Mouse (Mus musculus): ENCODE results near the gene Urb1. TPM values are rescaled to one million over a fixed set of nuclear protein-coding genes. Genes with fewer than 3 reads are reported as not detected.

The Urb1 gene
- 9.7 and 10.3 TPM in 2 replicates for polyA plus RNA-seq (2016; fragmentation: Nextera tagmentation; extraction: Ambion mirVana)

DNA sequence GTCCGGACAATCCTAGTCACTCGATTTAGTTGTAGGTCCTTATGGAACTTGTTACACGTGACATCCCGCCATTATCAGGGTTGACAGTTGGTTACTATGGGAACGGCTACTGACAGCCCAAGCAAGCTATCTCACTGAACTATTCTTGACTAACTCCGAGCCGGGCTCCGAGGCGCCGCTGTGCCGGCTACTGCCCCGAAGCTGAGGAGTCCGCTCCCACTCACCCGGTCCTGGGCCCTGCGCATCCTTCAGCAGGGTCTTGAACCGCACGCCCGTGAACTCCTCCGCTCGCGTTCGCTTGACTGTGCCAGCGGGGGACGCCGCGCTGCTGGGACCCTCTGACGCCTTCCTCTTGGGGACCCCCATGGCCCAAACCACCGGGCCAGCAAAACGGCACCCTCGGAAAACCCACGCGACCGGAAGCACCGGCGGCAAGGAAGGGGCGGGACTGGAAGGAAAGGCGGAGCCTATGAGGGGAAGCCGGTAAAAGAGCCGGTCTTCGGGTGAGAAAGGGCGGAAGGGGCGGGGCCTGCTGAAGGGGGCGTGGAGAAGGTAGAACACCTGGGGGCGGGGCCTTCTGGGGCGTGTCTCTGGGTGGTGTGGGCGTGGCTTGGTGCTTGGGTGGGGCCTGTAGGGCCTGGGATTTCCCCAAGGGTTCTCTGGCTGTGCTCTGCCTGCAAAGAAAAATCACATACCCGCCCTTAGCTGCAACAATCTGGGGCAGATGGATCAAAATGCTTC lies at the start of gene Urb1:
TSS of gene Urb1 (minus strand) at position 439 of the 741 bp plus-strand sequence.
- Histone ChIP-seq H3K36me3 (peaks cover 15% of the 10 kb centered on the region), H3K27ac (peak within 1 kb of the TSS; percentile 90), H3K4me2 (peak within 1 kb of the TSS; percentile 80), H3K4me3 (peak within 1 kb of the TSS; percentile 84), H3K9me3 (replicated peaks) (no peaks in the 10 kb centered on the region), H3K4me1 (peaks cover 46% of the 10 kb centered on the region), H3K9ac (peak within 1 kb of the TSS; percentile 78), H3K27me3 (replicated peaks) (peaks cover 9% of the 10 kb centered on the region)
- 2% methylated on average over 47 of the region's 47 CpGs for WGBS (ENCODE audit: insufficient replicate concordance)
- ATAC-seq, result peak; percentile 91

- Histone ChIP-seq H3K4me3 (no peak overlapping the region), H3K36me3 (no peaks in the 10 kb centered on the region), H3K4me2 (no peak overlapping the region), H3K9ac (no peak overlapping the region), H3K9me3 (replicated peaks) (no peaks in the 10 kb centered on the region), H3K27me3 (replicated peaks) (peaks cover 27% of the 10 kb centered on the region), H3K4me1 (0 out of 2 replicates have a peak, but pooled peaks cover 3% of the 10 kb centered on the region), H3K27ac (no peak overlapping the region)
- no peak for ATAC-seq
- 56% methylated on average over 4 of the region's 4 CpGs for WGBS (ENCODE audit: insufficient replicate concordance)
Measured at GRCm38 (mm10) chr16:90858206-90858605, 48.0 kb upstream of the Urb1 start.

DNA sequence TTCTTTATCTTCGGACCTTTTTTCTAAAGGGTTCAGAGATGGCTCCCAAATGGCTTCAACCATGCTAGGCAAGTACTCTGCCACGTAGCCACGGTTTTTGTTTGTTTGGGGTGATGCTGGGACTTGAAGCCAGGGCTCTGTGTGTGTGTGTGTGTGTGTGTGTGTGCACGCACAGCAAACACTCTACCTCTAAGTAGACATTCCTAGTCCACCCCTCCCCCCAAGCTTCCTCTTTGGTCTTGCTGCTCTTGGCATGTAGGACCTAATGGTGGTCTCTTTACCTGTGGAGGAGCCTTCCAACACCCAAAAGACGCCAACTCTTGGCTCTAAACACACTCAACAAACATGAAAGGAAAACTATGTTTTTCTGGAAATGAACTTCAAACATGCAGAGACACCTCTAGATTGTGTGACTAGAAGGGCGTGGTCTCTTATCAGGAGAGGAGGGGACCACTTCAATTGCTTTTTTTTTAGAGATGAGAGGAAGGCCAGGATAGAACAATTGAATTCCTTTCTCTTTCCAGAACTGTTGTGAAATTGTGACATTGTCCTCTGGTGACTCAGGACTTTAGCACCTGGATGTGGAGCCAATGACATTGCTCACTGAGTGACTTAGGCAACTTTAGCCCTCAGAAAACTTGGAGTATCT lies 46.5 kb upstream of the Urb1 start:
- Histone ChIP-seq H3K4me3 (no peak overlapping the region), H3K4me2 (no peak overlapping the region), H3K9me3 (replicated peaks) (no peaks in the 10 kb centered on the region), H3K4me1 (0 out of 2 replicates have a peak, but pooled peaks cover 3% of the 10 kb centered on the region), H3K27me3 (replicated peaks) (peaks cover 29% of the 10 kb centered on the region), H3K27ac (no peak overlapping the region), H3K9ac (no peak overlapping the region), H3K36me3 (no peaks in the 10 kb centered on the region)
- WGBS (ENCODE audit: insufficient replicate concordance), result 68% methylated on average over 6 of the region's 6 CpGs
- ATAC-seq, result no peak

DNA sequence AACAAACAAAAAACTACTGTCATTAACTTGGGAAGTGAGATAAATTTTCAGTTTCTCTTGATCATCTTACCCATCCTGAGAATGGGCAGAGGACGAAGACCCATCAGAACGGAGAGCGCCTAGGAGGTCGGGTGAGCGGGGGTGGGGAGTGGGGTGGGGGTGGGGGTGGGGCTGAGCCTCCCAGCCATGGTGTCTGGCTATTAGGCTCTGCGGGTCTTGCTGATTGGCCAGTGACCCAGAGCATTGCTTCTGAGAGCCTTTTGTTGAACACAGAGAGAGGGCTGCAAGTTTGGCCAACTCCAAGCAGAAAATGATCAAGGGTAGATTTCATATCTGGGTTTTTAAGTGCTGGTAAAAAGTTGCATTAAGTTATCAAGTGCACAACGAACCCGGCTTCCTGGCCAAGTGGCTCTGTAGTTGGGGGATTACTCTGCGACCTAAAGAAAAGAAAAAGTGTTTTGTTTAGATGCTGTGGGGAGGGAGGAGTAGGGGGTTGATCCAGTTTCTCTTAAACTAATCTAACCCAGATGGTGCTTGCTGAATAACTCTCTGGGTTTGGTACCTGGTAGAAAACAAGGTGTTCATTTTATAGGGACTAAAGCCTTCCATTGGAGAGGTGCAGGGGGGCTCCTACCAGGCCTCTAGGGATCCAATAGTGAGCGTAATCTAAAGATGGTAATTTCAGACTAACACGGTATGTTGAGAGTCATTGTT lies 41.6 kb upstream of the Urb1 start:
- 64% methylated on average over 11 of the region's 11 CpGs for WGBS (ENCODE audit: insufficient replicate concordance)
- no peak overlapping the region for H3K9ac ChIP-seq
- H3K27ac ChIP-seq, result no peak overlapping the region
- ATAC-seq, result no peak
- H3K36me3 ChIP-seq, result no peaks in the 10 kb centered on the region
- no peak overlapping the region for H3K4me3 ChIP-seq
- peaks cover 50% of the 10 kb centered on the region for H3K27me3 ChIP-seq (replicated peaks)
- no peak overlapping the region for H3K4me2 ChIP-seq
- H3K4me1 ChIP-seq, result 0 out of 2 replicates have a peak, but pooled peaks cover 3% of the 10 kb centered on the region
- no peaks in the 10 kb centered on the region for H3K9me3 ChIP-seq (replicated peaks)

GRCm38 (mm10) chr16:90850881-90851280 lies 40.7 kb upstream of the Urb1 start:
- no peaks in the 10 kb centered on the region for H3K36me3 ChIP-seq
- ATAC-seq, result no peak

GRCm38 (mm10) chr16:90849262-90849661 lies 39.0 kb upstream of the Urb1 start:
- no peak overlapping the region for H3K27ac ChIP-seq
- 40% methylated on average over 12 of the region's 12 CpGs for WGBS (ENCODE audit: insufficient replicate concordance)
- no peak overlapping the region for H3K9ac ChIP-seq
- H3K4me2 ChIP-seq, result no peak overlapping the region
- peaks cover 40% of the 10 kb centered on the region for H3K27me3 ChIP-seq (replicated peaks)
- no peaks in the 10 kb centered on the region for H3K36me3 ChIP-seq
- 0 out of 2 replicates have a peak, but pooled peaks have one; percentile 13 for ATAC-seq
- H3K4me1 ChIP-seq, result no peaks in the 10 kb centered on the region
- H3K4me3 ChIP-seq, result no peak overlapping the region
- no peaks in the 10 kb centered on the region for H3K9me3 ChIP-seq (replicated peaks)

More at GRCm38 (mm10) chr16:90850881-90851280, 40.7 kb upstream of the Urb1 start:
- 65% methylated on average over 7 of the region's 7 CpGs for WGBS (ENCODE audit: insufficient replicate concordance)
- peaks cover 50% of the 10 kb centered on the region for H3K27me3 ChIP-seq (replicated peaks)
- H3K27ac ChIP-seq, result no peak overlapping the region
- H3K4me1 ChIP-seq, result no peaks in the 10 kb centered on the region
- H3K9me3 ChIP-seq (replicated peaks), result no peaks in the 10 kb centered on the region
- H3K9ac ChIP-seq, result no peak overlapping the region
- no peak overlapping the region for H3K4me2 ChIP-seq
- H3K4me3 ChIP-seq, result no peak overlapping the region

GRCm38 (mm10) chr16:90848697-90849096 lies 38.5 kb upstream of the Urb1 start:
- Histone ChIP-seq H3K9me3 (replicated peaks) (no peaks in the 10 kb centered on the region), H3K4me3 (no peak overlapping the region), H3K36me3 (no peaks in the 10 kb centered on the region), H3K4me2 (no peak overlapping the region), H3K4me1 (no peaks in the 10 kb centered on the region), H3K27ac (no peak overlapping the region), H3K27me3 (replicated peaks) (peaks cover 37% of the 10 kb centered on the region), H3K9ac (no peak overlapping the region)
- 56% methylated on average over 7 of the region's 7 CpGs for WGBS (ENCODE audit: insufficient replicate concordance)
- ATAC-seq, result no peak

DNA sequence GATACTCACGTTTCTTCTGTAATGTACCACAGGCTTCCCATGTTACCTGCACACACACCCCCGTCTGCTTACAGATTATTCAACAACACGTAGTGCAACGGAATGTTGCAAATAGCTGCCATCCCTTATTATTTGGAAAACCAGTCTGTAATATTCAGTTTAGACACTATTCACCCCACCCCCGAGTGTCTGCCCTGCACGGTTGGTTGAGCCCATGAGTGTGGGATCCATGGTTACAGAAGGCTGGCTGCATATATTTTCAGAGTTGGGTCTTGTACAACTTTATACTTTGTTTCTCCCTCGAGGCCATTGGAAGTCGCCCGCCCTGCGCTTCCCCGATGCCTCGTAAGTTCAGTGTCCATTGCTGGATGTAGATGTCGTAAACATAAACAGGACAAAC lies 35.4 kb upstream of the Urb1 start:
- 76% methylated on average over 13 of the region's 13 CpGs for WGBS (ENCODE audit: insufficient replicate concordance)
- Histone ChIP-seq H3K9ac (no peak overlapping the region), H3K36me3 (no peaks in the 10 kb centered on the region), H3K27ac (no peak overlapping the region), H3K4me1 (no peaks in the 10 kb centered on the region), H3K9me3 (replicated peaks) (no peaks in the 10 kb centered on the region), H3K27me3 (replicated peaks) (peaks cover 41% of the 10 kb centered on the region), H3K4me2 (no peak overlapping the region), H3K4me3 (no peak overlapping the region)
- no peak for ATAC-seq

DNA sequence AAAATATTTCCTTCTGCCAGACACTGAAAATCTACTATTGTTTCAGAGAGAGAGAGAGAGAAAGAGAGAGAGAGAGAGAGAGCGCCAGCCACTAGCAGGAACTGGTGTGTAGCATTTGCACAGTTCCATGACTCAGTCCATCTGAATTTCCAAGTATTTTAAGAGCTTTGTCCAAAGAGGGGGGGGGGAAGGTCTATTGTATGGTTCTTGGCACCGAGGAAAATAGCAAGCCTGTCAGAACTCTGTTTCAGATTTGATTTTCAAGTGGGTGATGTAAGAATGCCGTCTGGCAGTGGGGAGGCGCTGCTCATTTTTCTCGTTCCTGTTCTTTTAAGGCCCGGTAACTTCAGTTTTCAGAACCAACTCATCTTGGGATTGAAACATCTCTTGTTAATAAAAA lies 34.8 kb upstream of the Urb1 start:
- Histone ChIP-seq H3K4me2 (no peak overlapping the region), H3K4me1 (no peaks in the 10 kb centered on the region), H3K4me3 (no peak overlapping the region), H3K27ac (no peak overlapping the region), H3K9me3 (replicated peaks) (no peaks in the 10 kb centered on the region), H3K9ac (no peak overlapping the region), H3K27me3 (replicated peaks) (peaks cover 38% of the 10 kb centered on the region), H3K36me3 (no peaks in the 10 kb centered on the region)
- ATAC-seq, result no peak
- 75% methylated on average over 6 of the region's 6 CpGs for WGBS (ENCODE audit: insufficient replicate concordance)

- H3K27me3 ChIP-seq (replicated peaks), result peaks cover 30% of the 10 kb centered on the region
- ATAC-seq, result no peak
- H3K4me2 ChIP-seq, result no peak overlapping the region
- no peak overlapping the region for H3K27ac ChIP-seq
- no peak overlapping the region for H3K9ac ChIP-seq
- no peak overlapping the region for H3K4me3 ChIP-seq
- WGBS (ENCODE audit: insufficient replicate concordance), result 72% methylated on average over 9 of the region's 9 CpGs
- no peaks in the 10 kb centered on the region for H3K36me3 ChIP-seq
- no peaks in the 10 kb centered on the region for H3K4me1 ChIP-seq
- no peaks in the 10 kb centered on the region for H3K9me3 ChIP-seq (replicated peaks)
Measured at GRCm38 (mm10) chr16:90842164-90842563, 32.0 kb upstream of the Urb1 start.

DNA sequence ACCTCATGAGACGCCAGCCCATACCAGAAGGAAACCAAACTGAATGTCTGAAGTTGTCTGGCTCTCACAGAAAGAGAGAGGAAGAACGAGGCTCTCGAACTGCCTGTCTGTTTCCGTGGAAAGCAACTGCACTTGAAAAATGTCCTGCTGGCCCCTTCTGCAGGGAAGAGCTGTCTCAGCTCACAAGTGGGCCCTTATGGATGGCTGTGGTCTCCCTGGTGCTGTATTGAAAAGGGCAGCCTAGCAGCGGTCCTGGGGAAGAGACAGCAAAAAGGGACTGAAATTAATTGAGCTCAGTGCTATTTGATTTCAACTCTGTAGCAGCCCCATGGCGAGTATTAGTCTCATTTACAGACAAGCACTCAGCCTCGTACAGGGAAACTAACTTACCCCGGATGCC lies 27.2 kb upstream of the Urb1 start:
- no peak overlapping the region for H3K27ac ChIP-seq
- no peak for ATAC-seq
- no peak overlapping the region for H3K9ac ChIP-seq
- H3K4me2 ChIP-seq, result no peak overlapping the region
- no peaks in the 10 kb centered on the region for H3K9me3 ChIP-seq (replicated peaks)
- no peaks in the 10 kb centered on the region for H3K36me3 ChIP-seq
- 58% methylated on average over 8 of the region's 8 CpGs for whole genome bisulfite sequencing (ENCODE audit: insufficient replicate concordance)
- no peak overlapping the region for H3K4me3 ChIP-seq
- peaks cover 69% of the 10 kb centered on the region for H3K27me3 ChIP-seq (replicated peaks)
- no peaks in the 10 kb centered on the region for H3K4me1 ChIP-seq

All from liver, embryonic 12.5 days (tissue).